Mouse (Mus musculus): Measurements from ENCODE around the gene Rtn4ip1.

DNA sequence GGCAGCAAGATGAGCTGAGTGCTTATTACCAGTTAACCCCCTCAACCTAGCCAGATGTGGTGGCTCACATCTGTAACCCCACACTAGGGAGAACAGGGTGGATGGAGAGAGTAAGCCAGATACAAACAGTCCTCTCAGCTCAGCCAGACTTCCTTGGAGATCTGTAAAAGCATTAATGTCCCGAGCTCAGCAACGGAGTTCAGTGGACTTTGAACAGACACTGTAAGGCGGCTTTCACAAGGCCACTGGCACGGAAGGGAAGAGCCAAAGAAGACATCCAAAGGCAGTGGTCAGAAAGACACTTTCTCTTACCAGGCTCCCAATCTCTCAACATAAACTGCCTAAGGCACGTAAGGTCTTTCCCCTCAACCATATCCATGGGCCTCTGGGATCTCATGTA, 81.6 kb downstream of the Rtn4ip1 start:
- no peak for TF ChIP-seq POLR2A (IDR thresholded peaks at IDR 0.05; ENCODE audit: borderline replicate concordance, extremely low read depth, low read depth, low read length)
- TF ChIP-seq CTCF (IDR thresholded peaks at IDR 0.05; ENCODE audit: insufficient read depth, low read length): no peak

Measured in lung, adult 2 months (tissue).